Mouse (Mus musculus) activated CD4-positive, CD25-positive, alpha-beta regulatory T cell, adult 9 weeks (primary cell): Measurements from ENCODE around the gene Clic1. TPM values are rescaled to one million over a fixed set of nuclear protein-coding genes. Genes with fewer than 3 reads are reported as not detected.

Source experiments
- polyA plus RNA-seq: library from polyadenylated mRNA; unstranded; fragments of 100-300 nt; shearing (Covaris generic); gene quantifications from one replicate; pipeline ENCODE4 v1.2.1, GENCODE M21; 2017

The Clic1 gene
- 661 TPM for polyA plus RNA-seq

GRCm38 (mm10) chr17:35049561-35050016 lies at the start of gene Clic1:
TSS of gene Clic1 (plus strand) at chr17:35049966.

GRCm38 (mm10) chr17:35000717-35001451 lies 48.9 kb upstream of the Clic1 start, which contains the start of gene Vars:
TSS of gene Vars (plus strand) at chr17:35000987.

GRCm38 (mm10) chr17:35016376-35016775 lies 33.4 kb upstream of the Clic1 start, which contains the start of gene Vwa7:
TSS of gene Vwa7 (plus strand) at chr17:35016579.

GRCm38 (mm10) chr17:35027277-35028068 lies 22.3 kb upstream of the Clic1 start, which contains the start of gene Sapcd1:
TSS of gene Sapcd1 (minus strand) at chr17:35028016.

GRCm38 (mm10) chr17:35046681-35047455 lies 2.9 kb upstream of the Clic1 start, which contains the start of gene Msh5:
TSS of gene Msh5 (minus strand) at chr17:35046745.

GRCm38 (mm10) chr17:35058911-35059892 lies 9.4 kb downstream of the Clic1 start, which contains the start of gene Ddah2:
TSS of gene Ddah2 (plus strand) at chr17:35059035.

GRCm38 (mm10) chr17:35064951-35065947 lies 15.5 kb downstream of the Clic1 start, which contains the start of gene Ly6g6c:
TSS of gene Ly6g6c (plus strand) at chr17:35065388.

GRCm38 (mm10) chr17:35066084-35066483 lies 16.3 kb downstream of the Clic1 start, which contains the start of gene Mpig6b:
TSS of gene Mpig6b (minus strand) at chr17:35066184.

GRCm38 (mm10) chr17:35076507-35077176 lies 26.9 kb downstream of the Clic1 start, which contains the start of gene Ly6g6e:
TSS of gene Ly6g6e (plus strand) at chr17:35076902.

GRCm38 (mm10) chr17:35077786-35078233 lies 28.0 kb downstream of the Clic1 start, which contains the start of gene Ly6g6d:
TSS of gene Ly6g6d (minus strand) at chr17:35078065.

GRCm38 (mm10) chr17:35085208-35085865 lies 35.6 kb downstream of the Clic1 start, which contains the start of gene Ly6g6f:
TSS of gene Ly6g6f (minus strand) at chr17:35085610.

GRCm38 (mm10) chr17:35088825-35089644 lies 39.3 kb downstream of the Clic1 start, which contains the start of gene Abhd16a:
TSS of gene Abhd16a (plus strand) at chr17:35089263.

GRCm38 (mm10) chr17:35108097-35108496 lies 58.3 kb downstream of the Clic1 start, which contains the start of gene Ly6g5c:
TSS of gene Ly6g5c (plus strand) at chr17:35108279.

